Mouse (Mus musculus) ovary, postnatal 36 days (tissue): ENCODE results near the gene Anks6.

ENCODE experiments used
- DNase-seq: peaks from one replicate; pipeline ENCODE4 v3.0.0; 2022; ENCODE audit warnings: low spot score, mixed read lengths

The Anks6 gene

DNA sequence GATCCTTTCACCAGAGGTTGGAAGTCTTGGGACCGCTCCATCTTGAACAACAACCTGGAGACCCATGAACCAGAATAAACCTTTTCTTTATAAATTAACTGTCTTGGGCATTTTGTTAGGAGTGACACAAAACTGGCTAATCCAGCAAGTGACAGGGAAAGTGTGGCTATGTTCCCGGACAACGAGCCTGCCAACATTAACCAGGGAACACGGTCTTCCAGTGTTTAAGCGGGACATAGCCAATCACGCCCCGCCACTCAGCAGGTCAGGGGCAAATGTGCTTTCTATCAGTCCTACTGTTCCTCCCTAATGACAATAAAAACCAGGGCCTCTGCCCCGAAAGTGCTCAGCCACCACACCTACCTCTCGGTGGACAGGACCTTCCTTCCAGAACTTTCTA, 13.4 kb downstream of the Anks6 start:
- DNase-seq: no peak

DNA sequence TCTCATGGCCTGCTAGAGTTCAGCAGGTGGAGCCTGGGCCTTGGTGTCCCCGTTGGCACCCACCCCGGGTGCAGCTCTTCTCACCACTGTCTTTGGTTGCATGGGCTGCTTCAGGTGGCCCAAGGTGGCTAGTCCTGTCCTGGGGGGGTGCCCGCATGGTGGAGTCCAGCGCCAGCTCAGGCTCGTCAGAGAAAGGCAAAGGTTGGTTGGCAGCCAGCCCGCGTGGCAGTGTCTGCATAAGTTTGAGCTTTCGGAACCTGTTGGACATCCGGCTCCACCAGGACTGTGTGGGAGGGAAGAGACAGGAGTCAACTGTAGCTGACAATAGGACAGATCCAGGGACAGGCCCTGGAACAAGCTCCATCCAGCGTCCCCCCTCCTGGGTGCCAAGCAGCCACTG, 17.6 kb downstream of the Anks6 start:
- DNase-seq: no peak

DNA sequence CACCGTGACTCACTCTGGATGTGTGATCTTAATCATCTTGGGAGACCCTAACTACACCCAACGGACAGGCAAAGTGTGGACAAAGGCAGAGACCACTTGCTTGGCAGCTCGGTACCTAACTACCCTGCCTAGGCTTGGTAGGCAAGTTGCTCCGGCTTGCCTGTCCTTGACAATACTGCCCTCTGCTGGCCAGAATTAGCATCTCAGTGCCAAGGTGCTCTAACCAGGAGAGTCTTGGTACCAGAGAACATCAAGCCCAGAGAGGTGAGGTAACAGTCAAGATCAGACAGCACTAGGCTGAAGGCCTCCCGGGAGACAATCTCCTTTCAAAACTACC, 19.9 kb downstream of the Anks6 start:
- peak; percentile 64 for DNase-seq

DNA sequence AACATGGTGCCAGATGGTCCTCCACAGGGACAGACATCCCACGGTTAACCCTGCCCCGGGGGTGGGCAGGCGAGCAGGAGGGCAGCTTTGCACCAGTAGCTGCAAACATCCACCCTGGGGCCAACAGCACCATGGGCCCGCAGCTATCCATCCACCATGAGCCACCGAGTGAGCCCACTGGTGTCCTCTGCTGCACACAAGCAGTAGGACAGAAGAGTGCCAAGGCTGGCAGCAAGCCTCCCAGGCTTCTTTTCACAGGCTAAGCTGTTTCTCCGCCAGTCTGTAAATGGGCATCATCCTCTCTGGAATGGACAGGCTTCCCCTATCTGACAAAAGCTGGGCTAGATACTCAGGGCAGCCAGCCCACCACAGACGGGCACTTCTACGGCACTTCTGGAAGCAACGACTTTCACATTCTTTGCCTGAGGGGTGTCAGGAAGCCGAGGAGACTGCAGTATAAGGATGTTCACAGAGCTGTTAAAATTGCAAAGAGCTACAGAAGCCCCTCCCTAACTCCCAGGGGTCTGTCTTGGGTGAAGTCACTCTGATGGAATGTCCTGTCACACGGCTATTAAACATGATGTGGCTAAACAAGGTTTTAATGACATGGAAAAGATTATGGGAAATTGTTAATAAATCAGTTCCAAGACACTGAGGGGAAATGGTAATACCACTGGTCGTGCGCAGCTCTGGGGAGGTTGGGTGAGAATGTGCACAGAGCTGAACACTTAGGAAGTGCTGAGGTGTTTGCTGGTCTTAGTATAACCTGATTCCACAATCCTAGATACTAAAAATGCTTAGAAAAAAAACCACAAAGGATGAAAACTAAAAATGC, 20.5 kb downstream of the Anks6 start:
- no peak for DNase-seq

DNA sequence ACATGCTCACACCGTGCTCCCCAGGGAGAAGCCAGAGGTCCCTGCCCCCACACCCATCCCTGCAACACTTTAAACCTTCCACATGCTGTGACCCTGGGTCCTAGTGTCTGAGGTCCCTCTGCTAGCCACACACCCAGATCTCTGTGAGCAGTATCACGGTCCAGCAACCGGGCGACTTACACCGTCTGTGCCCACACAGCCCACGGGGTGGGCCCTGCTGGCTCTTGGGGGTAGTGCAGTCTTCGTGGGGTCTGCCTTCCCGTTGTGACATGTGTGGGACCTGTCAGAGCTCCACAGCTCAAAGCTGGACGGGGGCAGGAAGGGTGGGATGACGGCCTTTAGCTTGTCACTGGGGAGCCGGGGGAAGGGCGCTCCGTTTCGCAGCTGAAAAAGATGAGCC, 21.7 kb downstream of the Anks6 start:
- no peak for DNase-seq

DNA sequence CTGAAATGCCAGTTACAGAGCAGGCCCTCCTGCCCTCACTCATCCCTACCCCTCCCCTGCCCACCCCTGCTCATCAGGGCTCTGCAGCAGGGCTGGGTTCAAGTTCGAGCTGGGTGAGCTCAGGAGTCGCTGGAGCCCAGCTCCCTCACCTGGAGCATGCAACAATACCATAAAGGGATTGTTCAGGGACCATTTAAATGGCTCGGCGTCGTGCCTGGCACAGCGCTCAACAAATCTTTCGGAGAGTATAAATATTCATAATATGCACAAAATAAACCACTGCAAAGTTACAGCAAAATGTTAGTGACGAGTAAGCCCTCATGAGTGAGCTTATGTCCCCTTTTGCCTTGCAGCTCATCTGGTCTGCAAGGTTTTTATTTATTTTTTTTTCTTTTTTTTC, 25.1 kb downstream of the Anks6 start:
- no peak for DNase-seq

DNA sequence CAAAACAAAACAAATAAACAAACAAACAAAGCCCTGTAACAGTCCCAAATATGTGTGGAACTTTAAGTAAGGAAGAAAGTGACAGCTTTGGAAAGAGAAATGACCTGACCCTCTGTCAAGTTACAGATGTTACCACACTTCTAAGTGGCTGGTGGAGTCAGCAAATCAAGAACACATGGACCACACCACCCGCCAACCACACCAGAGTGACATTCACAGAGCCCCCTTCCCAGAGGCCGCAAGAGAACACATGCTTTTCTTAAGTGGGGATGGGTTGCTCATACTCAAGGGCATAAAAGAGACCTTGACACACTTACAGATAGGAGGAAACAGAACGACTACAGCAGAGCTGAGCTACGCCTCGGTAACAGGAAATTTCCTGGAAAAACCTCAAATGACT, 28.4 kb downstream of the Anks6 start:
- no peak for DNase-seq

DNA sequence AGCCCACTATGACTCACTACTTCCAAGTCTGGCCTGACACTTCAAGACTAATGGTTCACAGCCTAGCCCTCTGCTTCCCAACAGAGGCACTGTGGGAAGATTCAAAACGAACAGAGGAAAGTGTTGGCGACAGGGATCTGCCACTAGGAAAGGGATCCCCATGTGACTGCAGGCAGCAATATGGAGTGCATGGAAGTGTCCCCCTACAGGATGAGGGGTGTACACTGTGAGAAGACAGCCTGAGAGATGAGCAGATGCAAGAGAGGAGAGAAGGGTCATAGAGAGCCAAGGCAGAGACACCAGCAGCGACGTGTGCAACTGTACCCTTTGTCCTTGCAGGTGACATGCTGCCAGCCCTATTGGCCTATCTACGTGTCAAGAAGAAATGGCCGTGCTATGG, 33.3 kb downstream of the Anks6 start:
- DNase-seq: no peak

DNA sequence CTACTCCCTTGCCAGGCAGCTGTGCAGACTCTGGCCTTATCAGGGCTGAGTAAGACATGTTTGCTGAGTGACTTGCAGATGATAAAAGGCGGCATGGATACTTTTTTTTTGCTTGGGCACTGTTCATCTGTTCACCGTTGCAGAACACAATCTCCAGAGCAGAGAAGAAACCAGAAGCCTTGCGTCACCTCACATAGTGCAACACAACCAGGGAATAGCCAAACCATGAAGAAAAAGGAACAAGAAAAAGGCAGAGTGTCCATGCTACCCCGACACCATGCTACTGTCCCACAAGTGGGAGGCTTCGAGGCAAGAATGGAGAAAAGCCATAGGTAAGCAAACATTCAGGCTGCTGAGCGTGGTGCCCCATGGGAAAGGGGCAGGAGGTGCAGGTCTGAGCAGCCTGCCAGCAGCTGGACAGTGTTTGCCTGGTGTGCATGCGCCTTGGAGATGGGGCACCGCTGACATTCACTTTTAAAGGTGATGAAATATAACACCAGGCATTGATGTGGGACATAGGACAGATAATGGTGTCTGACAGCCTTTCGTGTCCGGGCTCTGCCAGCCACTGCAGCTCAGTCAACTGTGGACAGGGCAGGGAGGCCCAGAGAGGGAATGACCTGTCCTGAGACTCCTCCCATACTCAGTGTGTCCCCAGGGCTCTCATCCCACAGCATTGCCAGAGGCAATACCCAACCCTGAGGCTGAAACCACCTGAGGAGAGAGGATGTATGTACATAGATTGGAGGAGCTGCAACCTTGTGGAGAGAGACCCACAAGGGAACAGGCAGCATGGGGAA, 34.2 kb downstream of the Anks6 start:
- DNase-seq: no peak

DNA sequence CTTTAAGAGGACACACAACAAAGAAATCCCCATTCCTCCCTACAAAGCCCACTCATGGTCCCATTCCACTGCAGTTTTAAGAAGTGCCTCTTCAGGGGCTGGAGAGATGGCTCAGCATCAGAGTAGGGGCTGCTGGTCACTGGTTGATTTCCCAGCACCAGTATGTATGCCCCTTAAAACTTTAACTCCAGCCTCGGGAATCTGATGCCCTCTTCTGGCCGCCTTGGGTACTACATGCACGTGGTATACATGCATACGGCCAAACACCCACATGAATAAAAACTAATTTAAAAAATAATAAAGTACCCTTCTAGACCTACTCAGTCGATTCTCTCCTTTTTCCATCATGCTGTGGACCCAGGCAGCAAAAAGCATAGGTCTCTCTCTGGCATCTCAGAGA, 36.7 kb downstream of the Anks6 start:
- peak; percentile 59 for DNase-seq

DNA sequence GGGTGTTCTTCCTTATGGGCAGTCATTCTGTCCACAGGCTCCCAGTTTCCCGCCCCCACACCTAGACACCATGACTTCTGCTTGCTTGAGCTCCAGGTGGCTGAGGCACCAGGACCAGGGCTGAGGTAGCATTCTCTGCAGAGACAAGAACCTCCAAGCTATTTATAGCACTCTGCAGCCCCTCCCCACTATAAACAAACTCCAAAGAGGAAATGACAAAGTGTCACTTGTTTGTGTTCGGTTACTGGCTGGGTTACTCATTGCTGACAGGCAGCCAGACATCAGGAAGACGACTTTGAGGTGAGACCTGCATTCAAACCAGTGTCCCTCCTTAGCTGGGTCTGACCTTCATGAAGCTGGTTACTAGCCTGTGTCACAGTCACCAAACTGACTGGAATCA, 42.1 kb downstream of the Anks6 start:
- DNase-seq: no peak

DNA sequence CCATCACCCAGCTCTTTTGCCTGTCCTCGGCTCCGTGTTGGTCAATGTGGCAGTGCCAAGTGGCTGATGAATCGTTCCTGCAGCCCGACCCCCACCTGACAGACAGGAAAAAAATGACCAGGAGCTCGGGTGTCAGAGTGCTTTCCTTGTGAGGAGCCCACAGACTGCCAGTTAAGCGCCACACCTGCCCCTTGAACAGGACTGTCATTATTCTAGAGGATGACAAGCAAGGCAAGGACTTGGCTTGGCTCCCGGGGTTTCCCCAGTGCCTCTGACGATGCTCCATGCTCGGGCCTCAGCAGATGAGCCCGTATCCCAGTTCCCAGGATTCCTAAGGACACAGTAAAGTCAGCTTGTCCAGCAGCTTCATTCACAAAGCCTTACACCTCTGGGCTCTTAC, 44.8 kb downstream of the Anks6 start:
- DNase-seq: no peak

DNA sequence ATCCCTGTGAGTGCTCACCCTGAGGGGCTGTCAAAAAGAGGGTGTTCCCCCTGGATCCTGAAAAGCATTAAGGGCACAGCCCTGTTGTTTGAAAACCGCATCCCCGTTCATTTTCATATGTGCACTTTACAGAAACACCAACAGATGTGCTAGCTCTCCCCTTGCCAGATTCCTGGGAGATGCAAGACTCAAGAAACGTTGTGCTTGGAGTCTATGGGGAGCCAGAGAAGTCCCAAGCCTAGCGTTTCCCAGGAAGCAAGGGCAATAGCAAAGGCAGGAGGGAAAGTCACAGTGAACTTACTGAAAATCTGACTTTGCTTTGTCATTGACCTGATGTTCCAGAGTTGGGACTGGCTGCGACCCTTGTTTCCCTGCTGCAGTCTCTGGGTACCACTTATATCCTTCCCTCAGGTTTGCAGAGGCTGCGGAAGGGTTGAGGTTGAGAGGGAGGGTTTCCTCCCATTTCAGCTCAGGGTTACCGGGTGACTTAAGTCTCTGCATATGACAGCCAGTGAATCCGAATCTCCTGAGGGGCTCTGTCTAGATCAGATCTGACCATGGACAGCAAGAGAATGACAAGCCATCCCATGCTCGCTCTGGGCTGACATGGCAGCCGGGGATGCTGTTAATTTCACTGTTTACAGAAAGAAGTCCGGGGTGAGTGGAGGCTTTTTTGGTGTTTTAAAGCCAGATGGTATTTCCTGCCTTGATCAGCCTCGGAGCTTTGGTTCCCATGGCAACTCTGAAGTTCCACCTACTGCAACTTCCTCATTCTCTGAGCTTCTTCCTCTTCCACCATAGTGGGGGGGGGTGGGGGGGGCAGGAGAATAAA, 46.6 kb downstream of the Anks6 start:
- no peak for DNase-seq

DNA sequence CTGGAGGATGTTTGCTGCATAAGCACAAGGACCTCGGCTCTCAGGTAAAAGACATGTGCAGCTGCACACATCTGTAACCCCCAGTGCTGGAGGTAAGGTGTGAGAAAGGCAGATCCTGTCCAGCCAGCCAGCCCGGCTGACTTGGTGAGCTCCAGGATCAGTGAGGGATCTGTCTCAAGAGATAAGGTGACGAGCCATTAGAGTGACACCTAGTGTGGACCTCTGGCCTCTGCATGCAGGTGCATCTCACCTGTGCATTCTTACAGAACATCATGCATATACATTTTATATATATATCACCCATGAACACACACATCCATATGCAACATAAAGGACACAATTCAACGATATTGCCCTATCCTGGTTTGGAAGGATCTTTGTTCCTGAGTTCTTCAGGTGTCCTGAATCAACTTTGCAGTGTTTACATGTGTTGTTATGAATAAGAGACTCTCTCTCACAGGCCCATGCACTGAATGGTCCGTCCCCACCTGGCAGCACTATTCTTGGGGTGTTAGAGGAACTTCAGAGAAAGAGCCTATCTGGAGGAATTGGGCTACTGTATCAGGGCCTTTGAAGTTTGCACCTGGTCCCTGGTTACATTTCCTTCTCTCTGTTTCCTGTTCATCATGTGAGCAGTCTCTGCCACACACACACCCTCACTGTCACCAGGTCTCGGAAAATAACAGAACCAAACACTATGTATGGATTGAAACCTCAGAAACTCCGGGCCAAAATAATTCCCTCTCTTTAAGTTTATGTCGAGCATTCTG, 56.4 kb downstream of the Anks6 start:
- DNase-seq: no peak

DNA sequence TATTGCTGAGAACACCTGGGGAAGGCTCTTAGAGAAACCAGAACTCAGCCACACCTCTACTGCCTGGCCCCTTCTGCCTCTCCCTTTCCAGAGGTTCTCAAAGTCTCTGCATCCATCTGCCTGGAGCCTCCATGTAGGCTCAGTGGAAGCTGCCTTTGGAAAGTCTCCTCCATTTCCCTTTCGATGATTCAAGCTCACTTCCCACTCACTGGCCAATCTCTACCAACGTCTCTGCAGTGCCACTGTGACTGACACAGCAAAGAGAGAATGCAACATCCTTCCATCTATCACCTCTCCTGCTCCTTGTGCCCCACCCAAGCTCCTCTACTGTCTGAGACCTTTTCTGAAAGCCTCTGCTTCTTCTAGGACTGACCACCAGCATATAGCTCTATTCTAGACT, 59.3 kb downstream of the Anks6 start:
- no peak for DNase-seq

DNA sequence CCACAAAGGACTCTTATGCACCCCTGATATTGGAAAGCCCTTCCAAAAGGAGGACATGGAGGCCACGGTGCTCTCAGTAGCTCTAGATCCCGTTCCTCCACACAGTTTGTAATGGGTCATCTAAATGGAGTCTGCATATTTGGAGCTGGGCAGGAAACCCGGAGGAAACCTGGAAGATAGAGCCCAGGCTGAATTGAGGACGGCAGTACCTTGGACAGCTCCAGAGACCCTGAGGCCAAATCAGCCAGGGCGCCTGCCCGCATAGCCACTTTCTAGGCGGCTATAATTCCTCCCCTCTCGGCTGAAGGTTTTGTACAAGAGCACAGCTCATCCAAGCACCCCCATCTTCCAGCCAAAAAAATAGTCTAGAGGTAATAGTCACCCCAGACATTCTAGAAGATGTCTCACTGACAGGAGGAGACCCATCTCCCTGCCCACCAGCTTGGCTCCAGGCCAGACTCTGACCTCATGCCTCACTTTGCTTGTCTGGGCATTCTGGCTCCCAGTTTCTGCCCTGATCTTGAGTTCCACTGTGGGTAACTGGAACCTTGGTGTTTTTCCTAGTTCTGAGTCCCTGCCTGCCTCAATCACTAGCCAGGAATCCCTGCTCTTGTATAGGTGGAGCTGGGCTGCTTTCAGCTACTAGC, 64.3 kb downstream of the Anks6 start:
- peak; percentile 57 for DNase-seq

DNA sequence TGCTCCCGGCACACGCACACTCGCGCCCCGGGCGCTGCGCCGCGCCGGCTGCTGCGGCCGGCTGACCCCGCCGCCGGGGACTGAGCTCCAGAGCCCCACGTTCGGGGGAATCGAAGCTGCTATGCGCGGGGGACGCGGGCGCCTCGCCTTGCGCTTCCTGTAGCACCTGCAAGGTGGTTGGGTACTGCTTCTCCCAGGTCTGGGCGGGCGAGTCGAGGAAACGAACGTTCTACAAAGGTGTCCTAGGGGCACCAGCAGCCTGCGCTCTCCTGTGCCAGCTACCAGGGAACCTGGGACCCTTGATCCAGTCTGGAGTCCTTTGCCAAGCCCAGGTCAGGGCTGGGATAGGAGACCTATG, 65.3 kb downstream of the Anks6 start:
- no peak for DNase-seq

DNA sequence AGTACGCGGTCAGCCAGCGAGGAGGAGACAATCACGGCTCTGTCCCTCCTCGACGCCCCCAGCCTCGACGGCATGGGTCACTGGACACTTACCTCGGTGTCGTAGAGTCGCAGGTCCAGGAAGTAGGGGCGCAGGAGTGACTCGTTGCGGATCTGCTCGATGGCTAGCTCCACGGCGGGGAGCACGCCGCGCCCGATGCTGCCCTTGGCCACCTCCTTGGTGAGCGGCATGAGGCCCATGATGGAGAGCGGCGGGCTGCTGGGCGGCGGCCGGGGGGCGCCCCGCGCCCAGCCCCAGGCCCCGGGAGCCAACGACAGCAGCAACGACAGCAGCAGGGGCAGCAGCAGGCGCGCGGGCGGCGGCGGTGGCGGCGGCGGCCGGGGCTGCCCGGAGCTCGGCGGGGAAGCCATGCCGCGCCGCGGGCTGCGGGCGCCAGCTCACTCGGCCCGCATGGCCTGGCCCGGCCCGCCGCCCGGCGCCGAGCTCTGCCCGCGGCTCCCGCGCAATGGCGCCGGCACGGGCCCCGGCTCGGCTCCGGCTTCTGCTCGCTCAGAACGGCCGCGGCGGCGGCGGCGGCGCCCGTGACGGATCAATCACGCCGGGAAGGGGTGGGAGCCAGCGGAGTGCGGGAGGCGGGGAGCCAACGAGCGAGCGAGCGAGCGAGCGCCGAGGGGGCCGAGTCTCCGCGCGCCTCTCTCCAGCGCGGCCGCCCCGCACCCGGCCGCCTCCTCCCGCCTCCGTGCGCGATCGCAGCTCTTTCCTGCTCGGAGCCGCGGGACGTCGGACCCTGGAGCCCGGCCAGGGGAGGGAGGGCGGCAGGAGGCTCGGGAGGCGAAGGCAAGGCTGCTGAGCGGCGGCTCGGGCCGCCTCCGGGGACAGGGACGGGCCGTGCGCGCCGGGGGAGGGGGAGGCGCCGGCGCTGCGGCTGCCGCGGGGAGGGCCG, 65.9 kb downstream of the Anks6 start, which contains the start of gene Gabbr2:
TSS of gene Gabbr2 (minus strand) at position 858 of the 943 bp plus-strand sequence.
- DNase-seq: no peak

DNA sequence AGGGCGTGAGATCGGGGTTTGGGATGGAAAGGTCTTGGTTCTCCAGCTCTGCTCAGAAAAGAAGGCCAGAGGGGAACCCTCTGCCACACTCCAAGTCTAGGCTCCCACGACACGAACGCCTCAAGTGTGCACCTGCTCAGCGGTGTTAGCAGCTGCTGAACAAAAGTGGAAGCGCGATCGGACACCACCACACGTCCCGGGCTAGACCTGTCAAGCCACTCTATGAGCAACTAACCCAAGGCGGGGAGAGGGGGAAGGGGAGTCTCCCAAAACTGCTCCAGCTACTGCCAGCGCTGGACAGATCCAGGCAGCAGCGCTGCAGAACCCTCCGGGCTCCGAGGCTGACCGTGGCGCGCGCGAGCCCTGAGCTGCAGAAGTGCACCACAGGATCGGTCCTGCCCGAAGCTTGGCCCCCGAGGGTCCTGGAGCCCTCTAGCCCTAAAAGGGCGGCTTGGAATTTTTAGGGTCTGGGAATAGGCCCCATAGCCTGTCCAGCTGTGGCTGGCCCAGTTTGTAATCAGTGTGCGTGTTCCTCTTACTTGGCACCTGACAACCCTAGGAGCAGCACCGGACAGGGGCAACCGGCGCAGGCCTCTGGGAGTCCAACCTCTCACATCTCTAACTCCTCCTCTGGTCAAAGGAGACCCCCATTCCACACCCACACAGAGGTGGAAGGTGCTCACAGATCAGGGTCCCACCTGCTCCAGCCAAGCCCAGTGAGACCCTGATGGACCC, 66.8 kb downstream of the Anks6 start:
- DNase-seq: no peak

DNA sequence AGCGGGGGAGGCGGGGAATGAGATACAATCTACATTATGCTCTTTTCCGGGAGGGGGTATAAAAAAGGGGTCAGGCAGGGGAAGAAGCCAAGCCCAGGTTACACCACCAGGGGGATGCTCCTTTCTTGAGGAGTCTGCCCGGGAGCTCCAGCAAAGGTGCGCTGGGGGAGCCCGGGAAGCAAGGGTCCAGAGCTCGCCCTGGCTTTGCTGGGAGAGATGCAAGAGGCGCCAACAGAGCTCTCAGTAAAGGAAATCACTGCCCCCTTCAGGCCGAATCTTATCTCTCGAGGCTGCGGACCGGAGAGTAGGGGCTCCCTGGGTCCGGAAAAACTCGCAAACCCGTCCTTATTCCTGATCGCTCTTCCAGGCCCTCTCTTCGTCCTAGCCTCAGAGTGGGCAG, 67.4 kb downstream of the Anks6 start:
- no peak for DNase-seq
